Mouse (Mus musculus) CD4-positive helper T cell, adult 2 months (primary cell): ENCODE measurements around the gene Olfr1436.
"Not testable (repeated sequence)": the region's sequence is repeated elsewhere in the genome, so short reads cannot be mapped to it uniquely, and the experiment has no call there.

Experiments
- DNase-seq: peaks from one replicate; pipeline ENCODE4 v3.0.0-alpha.2; 2012; ENCODE audit warnings: low read depth, missing footprints, low spot score

Gene Olfr1436

GRCm38 (mm10) chr19:12299030-12299429 lies at the start of gene Olfr1436:
TSS of gene Olfr1436 (minus strand) at chr19:12299130.
- not testable (repeated sequence) for DNase-seq

DNA sequence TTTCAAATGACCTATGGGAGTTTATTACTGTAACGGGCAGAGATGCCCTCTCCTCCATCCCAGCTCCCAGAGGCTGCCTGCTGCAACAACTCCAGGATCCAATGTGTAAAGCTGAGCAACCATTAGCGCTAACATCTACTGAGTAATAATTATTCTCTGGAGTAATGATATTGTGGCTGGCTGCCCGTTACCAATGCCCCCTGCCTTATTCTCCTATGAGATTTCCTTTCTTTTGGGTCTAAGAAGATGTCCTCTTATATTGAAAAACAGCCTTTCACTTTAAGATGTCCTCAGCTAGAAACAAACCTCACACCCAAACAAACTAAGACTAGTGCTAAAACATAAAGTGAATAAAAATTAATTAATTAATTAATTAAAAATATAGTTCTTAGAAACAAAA lies 36.9 kb upstream of the Olfr1436 start, which contains the start of gene Olfr1438-ps1:
Gene Olfr1438-ps1 (minus strand): TSS at position 101 of the 400 bp plus-strand sequence.
- DNase-seq = no peak

GRCm38 (mm10) chr19:12325001-12325400 lies 26.1 kb upstream of the Olfr1436 start, which contains the start of gene Olfr1437:
TSS of gene Olfr1437 (minus strand) at chr19:12325101.
- DNase-seq = no peak

DNA sequence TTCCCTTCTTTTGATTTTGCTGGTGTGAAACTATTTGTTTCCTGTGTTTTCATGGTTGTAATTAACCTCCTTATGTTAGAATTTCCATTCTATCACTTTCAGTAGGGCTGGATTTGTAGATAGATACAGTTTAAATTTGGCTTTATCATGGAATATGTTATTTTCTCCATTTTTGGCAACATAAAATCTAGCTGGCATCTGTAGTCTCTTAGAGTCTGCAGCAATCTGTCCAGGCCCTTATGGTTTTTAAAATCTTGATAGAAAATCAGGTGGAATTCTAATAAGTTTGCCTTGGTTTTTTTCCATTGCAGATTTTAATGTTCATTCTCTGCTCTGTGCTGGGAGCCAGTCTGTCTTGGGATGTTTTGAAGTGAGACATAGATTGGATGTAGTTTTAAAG lies 6.0 kb downstream of the Olfr1436 start:
- no peak for DNase-seq

DNA sequence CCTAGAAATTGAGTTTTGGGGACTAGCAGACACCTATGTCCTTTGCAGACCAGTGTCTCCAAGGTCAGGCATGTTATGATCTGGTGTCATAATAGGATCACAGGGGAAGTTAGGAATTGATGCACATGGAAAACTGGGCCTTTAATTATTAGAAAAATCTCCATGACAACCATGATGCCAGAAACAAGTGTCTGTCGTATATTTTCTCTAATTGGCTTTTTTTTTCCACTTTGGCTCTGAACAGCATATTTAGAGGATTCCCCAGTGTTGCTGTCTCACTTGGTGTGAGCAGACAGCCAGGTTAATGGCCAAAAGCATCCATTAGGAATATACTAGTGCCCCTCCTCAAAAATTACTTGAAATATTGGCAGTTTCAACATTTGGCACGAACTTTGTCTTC lies 19.4 kb downstream of the Olfr1436 start, which contains the start of gene Olfr1434:
Gene Olfr1434 (plus strand): TSS at position 301 of the 400 bp plus-strand sequence.
- DNase-seq = no peak

DNA sequence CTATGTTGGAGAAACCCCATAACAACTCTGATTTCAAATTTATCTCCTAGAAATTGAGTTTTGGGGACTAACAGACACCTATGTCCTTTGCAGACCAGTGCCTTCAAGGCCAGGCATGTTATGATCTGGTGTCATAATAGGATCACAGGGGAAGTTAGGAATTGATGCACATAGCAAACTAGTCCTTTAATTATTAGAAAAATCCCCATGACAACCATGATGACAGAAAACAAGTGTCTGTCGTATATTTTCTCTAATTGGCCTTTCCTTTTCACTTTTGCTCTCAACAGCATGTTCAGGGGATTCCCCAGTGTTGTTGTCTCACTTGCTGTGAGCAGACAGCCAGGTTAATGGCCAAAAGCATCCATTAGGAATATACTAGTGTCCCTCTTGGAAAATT lies 38.2 kb downstream of the Olfr1436 start, which contains the start of gene Olfr235:
Gene Olfr235 (plus strand): TSS at position 301 of the 400 bp plus-strand sequence.
- DNase-seq = no peak
